Mouse (Mus musculus) forebrain, embryonic 14.5 days (tissue): Measurements from ENCODE around the gene Pde2a. TPM values are rescaled to one million over a fixed set of nuclear protein-coding genes. Genes with fewer than 3 reads are reported as not detected.

Experiments
- ATAC-seq: fragments of 200-750 bp; cut with Nextera tagmentation; 2 replicates; pipeline ENCODE4 v1.8.0; 2017; ENCODE audit warnings: mild to moderate bottlenecking, moderate library complexity
- DNase-seq: peaks from one replicate; pipeline ENCODE4 v3.0.0-alpha.2; 2015; ENCODE audit warnings: low spot score
- H3K27ac ChIP-seq: fragments of 300-500 bp; sonication (generic); 2 replicates; pipeline ENCODE4 v1.5.1; 2014; ENCODE audit warnings: low read depth, mild to moderate bottlenecking, control low read depth, low read length, moderate library complexity
- H3K27me3 ChIP-seq: fragments of 300-500 bp; sonication (generic); replicated peaks from 2 replicates; pipeline ENCODE4 v1.6.1; 2014; ENCODE audit warnings: low read length, control low read depth, mixed read lengths; ENCODE audit not compliant: control insufficient read depth, insufficient read depth
- H3K36me3 ChIP-seq: fragments of 300-500 bp; sonication (generic); 2 replicates; pipeline ENCODE4 v1.6.1; 2014; ENCODE audit warnings: low read length, control low read depth; ENCODE audit not compliant: control insufficient read depth, insufficient read depth
- H3K4me1 ChIP-seq: fragments of 300-500 bp; sonication (generic); 2 replicates; pipeline ENCODE4 v1.6.1; 2014; ENCODE audit warnings: antibody characterized with exemption, low read length, control low read depth; ENCODE audit not compliant: control insufficient read depth, insufficient read depth
- H3K4me2 ChIP-seq: fragments of 300-500 bp; sonication (generic); 2 replicates; pipeline ENCODE4 v1.6.1; 2014; ENCODE audit warnings: mild to moderate bottlenecking, control low read depth, low read length
- H3K4me3 ChIP-seq: fragments of 300-500 bp; sonication (generic); 2 replicates; pipeline ENCODE4 v1.5.1; 2014; ENCODE audit warnings: low read depth, low read length, control low read depth
- H3K9ac ChIP-seq: fragments of 300-500 bp; sonication (generic); 2 replicates; pipeline ENCODE4 v1.6.1; 2014; ENCODE audit warnings: mild to moderate bottlenecking, low read length, control low read depth, moderate library complexity
- H3K9me3 ChIP-seq: fragments of 300-500 bp; sonication (generic); replicated peaks from 2 replicates; pipeline ENCODE4 v1.6.1; 2016; ENCODE audit warnings: low read length, control low read depth, mixed read lengths; ENCODE audit not compliant: control insufficient read depth
- WGBS: fragments of 180-500 bp; shearing (Covaris S2); extraction: QIAGEN DNeasy Blood & Tissue Kit; methylation state at CpG from one replicate; pipeline ENCODE4 v1.1.7; 2014; 5-methylcytosine and 5-hydroxymethylcytosine counted together
- polyA plus RNA-seq: library from polyadenylated mRNA; unstranded; fragments of >200 nt; fragmentation: Nextera tagmentation; extraction: Ambion mirVana; gene quantifications from 2 replicates; pipeline ENCODE4 v1.2.1, GENCODE M21; 2014

Pde2a gene
- polyA plus RNA-seq, 1 experiment from 2014 or later: 27.0 TPM

DNA sequence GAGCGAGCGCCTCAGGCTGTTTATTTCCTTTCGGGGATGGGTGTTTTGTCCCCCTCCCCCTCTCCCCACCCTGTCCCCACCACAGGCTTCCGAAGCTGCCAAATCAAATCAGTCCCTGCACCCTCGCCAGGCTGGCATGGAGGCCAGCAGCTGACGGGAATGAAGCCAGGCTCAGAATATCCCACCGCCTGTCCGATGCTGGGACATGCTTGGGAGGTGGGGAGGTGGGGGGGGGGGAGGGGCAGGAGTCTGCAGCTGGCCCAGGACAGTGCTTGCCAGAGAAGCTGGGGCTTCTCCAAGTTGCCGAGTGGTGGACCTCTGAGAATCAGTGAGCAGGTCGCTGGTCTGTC lies 39.1 kb downstream of the Pde2a start:
- ATAC-seq: peak; percentile 78
- Histone ChIP-seq H3K27me3 (no peaks in the 10 kb centered on the region), H3K27ac (0 out of 2 replicates have a peak overlapping the region, but pooled peaks have one; percentile 27), H3K4me1 (peaks cover 10% of the 10 kb centered on the region), H3K4me2 (no peak overlapping the region), H3K9me3 (no peaks in the 10 kb centered on the region), H3K4me3 (no peak overlapping the region), H3K9ac (no peak overlapping the region), H3K36me3 (no peaks in the 10 kb centered on the region)
- WGBS: 22% methylated on average over 10 of the region's 10 CpGs
- peak; percentile 78 for DNase-seq

DNA sequence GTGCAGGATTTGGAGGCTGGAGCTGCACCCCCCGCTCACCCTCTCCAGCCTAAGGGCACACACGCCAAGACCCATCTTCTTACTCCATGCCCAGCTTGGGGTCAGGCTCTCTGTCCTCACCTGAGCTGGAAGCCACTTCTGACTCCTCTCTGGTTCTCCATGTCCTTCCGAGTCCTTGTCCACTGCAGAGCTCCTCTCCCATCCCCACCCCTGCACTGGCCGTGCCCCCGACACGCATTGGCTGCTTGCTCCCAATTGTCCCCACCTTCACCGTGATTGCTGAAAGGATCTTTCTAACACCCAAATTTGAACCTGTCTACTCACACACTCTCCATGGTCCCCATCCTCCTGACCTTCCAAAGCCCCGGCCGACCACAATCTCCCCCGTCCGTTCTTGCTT lies 40.1 kb downstream of the Pde2a start:
- Histone ChIP-seq H3K36me3 (no peaks in the 10 kb centered on the region), H3K27ac (no peak overlapping the region), H3K4me2 (no peak overlapping the region), H3K9ac (no peak overlapping the region), H3K27me3 (no peaks in the 10 kb centered on the region), H3K9me3 (no peaks in the 10 kb centered on the region), H3K4me3 (no peak overlapping the region), H3K4me1 (peaks cover 10% of the 10 kb centered on the region)
- DNase-seq (no peak), ATAC-seq (no peak)
- 87% methylated on average over 11 of the region's 11 CpGs for WGBS

DNA sequence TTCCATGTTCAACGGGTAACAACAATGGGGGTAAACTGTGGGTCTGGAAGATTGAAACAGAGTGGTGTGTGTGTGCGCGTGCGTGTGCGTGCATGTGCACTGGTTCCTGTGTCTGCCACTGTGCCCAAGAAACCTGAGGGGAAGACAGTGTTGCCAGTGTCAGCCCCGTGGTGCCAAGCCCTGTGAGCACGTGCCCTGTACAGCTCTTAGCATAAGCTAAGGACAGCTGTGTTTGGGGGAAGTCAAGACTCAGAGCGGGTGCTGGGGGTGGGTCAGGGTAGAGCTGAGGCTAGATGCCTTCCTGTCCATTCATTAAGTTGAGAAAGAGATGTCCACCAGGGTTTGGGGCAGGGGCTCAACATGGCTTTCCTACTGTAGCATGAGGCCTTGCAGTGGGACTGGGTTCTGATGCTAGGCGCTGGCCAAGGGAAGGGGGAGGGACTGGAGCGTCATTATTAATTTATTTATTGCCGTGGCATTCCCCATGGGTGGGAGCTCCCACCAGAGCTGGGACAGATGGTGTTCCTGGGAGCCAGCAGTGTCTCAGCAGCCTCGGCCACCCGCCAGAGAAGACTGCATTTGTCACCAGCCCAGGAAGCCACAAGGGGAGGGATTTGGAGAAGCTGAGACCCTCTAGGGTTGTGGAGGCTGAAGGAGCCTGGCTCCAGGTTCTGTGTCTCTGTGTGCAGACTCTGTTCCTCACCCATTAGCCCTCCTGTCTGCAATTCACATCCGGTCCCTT lies 41.0 kb downstream of the Pde2a start:
- H3K27me3 ChIP-seq: no peaks in the 10 kb centered on the region
- H3K27ac ChIP-seq: peak overlapping the region; percentile 60
- DNase-seq (peak; percentile 76), ATAC-seq (peak; percentile 38)
- H3K9me3 ChIP-seq: no peaks in the 10 kb centered on the region
- no peak overlapping the region for H3K9ac ChIP-seq
- no peaks in the 10 kb centered on the region for H3K36me3 ChIP-seq
- peaks cover 14% of the 10 kb centered on the region for H3K4me1 ChIP-seq
- 76% methylated on average over 14 of the region's 14 CpGs for WGBS
- H3K4me3 ChIP-seq: no peak overlapping the region
- H3K4me2 ChIP-seq: no peak overlapping the region

DNA sequence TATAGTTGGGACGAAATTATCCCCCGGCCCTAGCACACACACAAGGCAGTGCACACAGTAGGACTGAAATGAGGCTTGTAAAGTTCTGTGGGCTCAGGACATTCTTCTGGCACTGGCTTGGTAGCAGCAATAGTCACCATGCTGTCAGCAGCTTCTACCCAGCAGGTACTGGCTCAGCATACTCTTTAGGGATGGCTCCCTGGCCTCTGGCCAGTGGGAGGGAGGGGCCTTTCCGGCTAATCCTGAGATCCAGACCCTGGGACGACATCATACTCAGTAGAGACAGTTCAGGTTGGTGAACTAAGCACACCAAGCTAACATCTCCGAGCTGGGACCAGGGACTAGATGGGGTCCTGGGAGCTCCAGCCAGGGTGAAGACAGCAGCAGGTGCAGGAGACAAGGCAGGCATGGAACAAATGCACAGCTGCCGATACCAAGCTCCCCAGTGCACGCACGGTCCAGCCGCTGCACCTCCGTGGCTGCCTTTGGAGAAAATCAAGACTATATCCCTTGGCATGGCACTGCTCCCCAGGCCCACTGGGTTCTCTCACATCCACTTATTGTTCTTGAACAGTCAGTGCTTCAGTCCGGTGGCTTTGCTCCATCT lies 42.3 kb downstream of the Pde2a start:
- peaks cover 14% of the 10 kb centered on the region for H3K4me1 ChIP-seq
- H3K4me2 ChIP-seq: no peak overlapping the region
- ATAC-seq: no peak
- H3K27me3 ChIP-seq: no peaks in the 10 kb centered on the region
- WGBS: 66% methylated on average over 11 of the region's 11 CpGs
- H3K9ac ChIP-seq: no peak overlapping the region
- no peaks in the 10 kb centered on the region for H3K36me3 ChIP-seq
- no peak overlapping the region; the same call in 1 of the 2 replicates for H3K27ac ChIP-seq
- no peaks in the 10 kb centered on the region for H3K9me3 ChIP-seq
- no peak for DNase-seq
- no peak overlapping the region for H3K4me3 ChIP-seq

DNA sequence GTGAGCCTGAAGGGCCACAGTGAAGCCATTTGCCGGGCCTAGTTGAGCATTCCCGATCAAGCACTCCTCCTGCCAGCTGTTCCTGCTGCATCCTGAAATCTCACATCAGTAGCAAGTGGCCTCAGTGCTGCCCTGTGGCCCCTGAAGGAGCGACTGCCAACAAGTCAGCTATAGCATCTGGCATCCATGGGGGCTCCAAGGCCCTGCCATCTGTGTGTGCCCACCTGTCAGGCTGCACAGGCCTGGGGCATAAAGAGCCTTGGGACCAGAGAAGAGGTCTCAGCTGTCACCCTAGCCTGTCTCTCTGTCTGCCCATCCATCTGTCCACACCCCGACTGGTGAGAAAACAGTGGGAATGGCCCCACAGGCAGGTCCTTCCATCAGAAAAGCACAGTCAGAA lies 43.4 kb downstream of the Pde2a start:
- Histone ChIP-seq H3K36me3 (no peaks in the 10 kb centered on the region), H3K9me3 (no peaks in the 10 kb centered on the region), H3K27ac (no peak overlapping the region), H3K4me2 (no peak overlapping the region), H3K4me1 (peaks cover 17% of the 10 kb centered on the region), H3K4me3 (no peak overlapping the region), H3K9ac (no peak overlapping the region), H3K27me3 (no peaks in the 10 kb centered on the region)
- ATAC-seq (no peak), DNase-seq (no peak)
- WGBS: 68% methylated on average over 4 of the region's 4 CpGs

DNA sequence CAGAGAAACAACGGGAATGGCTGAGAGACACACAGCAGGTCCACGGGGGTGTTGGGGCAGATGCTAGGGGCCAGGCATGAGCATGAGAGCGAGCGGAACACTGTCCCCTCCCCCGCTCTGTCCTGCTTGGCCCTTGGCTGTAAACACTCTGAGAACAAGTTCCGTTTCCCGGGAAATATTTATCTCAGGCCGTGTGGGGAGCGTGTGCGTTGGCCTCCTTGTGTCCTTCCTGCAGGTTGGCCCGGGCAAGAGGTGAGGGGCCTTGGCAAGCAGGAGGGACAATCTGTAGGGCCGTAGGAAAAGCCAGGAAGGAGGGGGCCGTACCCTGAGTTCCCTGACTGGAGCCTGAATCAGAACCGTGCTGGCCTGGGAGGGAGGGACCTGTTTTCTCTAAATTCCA lies 43.9 kb downstream of the Pde2a start:
- DNase-seq (no peak), ATAC-seq (no peak)
- no peaks in the 10 kb centered on the region for H3K9me3 ChIP-seq
- H3K27ac ChIP-seq: no peak overlapping the region
- peaks cover 14% of the 10 kb centered on the region for H3K4me1 ChIP-seq
- no peak overlapping the region for H3K4me2 ChIP-seq
- 71% methylated on average over 14 of the region's 14 CpGs for WGBS
- H3K36me3 ChIP-seq: no peaks in the 10 kb centered on the region
- no peak overlapping the region for H3K9ac ChIP-seq
- no peak overlapping the region for H3K4me3 ChIP-seq
- H3K27me3 ChIP-seq: no peaks in the 10 kb centered on the region

DNA sequence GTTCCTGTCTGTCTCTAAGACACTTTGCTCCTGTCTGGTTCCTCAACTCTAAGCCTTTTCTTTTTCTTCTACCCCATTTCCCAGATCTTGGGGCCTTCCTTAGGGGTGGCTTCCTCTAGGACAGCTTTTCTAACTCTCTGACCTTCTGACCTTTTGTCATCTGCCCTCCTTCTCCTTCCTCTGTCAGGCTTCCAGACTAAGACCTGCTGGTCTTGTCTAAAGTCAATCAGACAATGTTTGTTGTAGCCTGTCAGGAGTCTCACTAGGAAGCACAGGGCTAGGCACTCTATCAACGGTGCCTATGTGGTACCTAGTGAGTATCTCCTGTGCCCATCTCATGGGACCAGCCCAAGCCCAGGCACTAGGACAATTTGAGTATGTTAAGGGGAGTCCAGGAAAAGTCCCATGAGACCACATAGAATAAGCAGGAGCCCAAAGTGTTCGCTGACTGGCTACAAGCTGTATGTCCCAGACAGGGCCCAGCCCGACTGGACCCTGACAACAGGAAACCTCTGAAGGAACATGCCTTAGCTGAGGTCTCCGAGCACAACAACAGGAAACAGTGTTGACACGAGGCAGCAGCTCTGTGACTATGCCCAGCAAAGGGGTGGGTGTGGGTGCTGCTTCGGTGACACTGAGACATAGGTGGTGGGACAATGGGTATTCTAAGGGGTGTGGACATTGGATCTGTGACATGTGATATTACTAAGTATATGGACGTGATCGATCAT lies 44.5 kb downstream of the Pde2a start:
- H3K4me1 ChIP-seq: peaks cover 11% of the 10 kb centered on the region
- no peaks in the 10 kb centered on the region for H3K36me3 ChIP-seq
- no peak overlapping the region for H3K4me3 ChIP-seq
- no peaks in the 10 kb centered on the region for H3K9me3 ChIP-seq
- H3K4me2 ChIP-seq: no peak overlapping the region
- no peak for ATAC-seq
- H3K27me3 ChIP-seq: no peaks in the 10 kb centered on the region
- 90% methylated on average over 8 of the region's 8 CpGs for WGBS
- no peak overlapping the region for H3K9ac ChIP-seq
- no peak for DNase-seq
- no peak overlapping the region for H3K27ac ChIP-seq

DNA sequence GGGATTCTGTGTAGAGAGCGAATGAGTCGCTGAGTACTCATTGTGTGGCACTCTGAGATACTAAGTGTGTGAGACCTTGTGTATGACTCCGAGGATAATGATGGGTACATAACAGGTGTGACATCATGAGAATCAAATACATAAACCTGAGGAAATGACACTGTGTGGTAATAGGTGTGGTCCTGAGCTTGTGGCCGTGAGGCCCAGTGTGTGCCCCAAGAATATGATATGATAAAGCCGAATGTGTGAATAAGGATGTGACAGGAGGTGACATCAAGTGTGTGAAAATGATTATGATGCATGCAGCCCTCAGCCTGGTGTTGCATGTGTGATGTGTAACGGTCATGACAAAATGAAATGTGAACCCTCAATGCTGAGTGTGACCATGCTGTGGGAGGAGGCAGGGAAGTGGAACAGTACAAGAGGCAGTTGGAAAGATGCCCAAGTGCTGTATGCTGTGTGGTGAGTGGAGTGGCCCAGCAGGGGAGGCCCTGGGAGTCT lies 45.1 kb downstream of the Pde2a start:
- no peak overlapping the region for H3K9ac ChIP-seq
- 82% methylated on average over 6 of the region's 6 CpGs for WGBS
- peak; percentile 47 for DNase-seq

DNA sequence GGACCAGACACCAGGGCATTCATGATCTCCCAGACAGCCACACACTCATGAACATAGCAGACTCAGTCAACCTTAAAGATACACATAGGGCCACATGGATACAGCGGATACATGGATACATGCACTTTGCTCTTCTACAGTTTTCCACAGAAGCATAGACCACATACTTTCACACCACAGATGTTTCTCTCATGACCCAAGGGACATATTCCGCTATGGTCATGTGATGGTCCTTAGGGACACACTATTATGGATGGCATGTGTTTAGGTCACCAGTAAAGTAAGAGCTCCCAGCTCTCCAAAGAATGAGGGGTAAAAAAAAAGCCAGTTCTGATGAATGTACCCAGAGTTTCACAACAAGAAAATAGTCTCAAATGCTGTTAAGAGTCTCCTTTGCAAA lies 49.9 kb downstream of the Pde2a start:
- peaks cover 8% of the 10 kb centered on the region; the same call in 1 of the 2 replicates for H3K4me1 ChIP-seq
- ATAC-seq: no peak
- no peaks in the 10 kb centered on the region for H3K27me3 ChIP-seq
- H3K4me3 ChIP-seq: no peak overlapping the region
- H3K4me2 ChIP-seq: no peak overlapping the region
- no peaks in the 10 kb centered on the region for H3K36me3 ChIP-seq
- WGBS: 94% methylated on average over 2 of the region's 2 CpGs
- no peak overlapping the region for H3K27ac ChIP-seq
- no peak for DNase-seq
- no peaks in the 10 kb centered on the region for H3K9me3 ChIP-seq
- no peak overlapping the region for H3K9ac ChIP-seq

More for the DNA sequence above, 45.1 kb downstream of the Pde2a start:
- Histone ChIP-seq H3K9me3 (no peaks in the 10 kb centered on the region), H3K4me3 (no peak overlapping the region), H3K27ac (no peak overlapping the region), H3K36me3 (no peaks in the 10 kb centered on the region), H3K4me2 (no peak overlapping the region), H3K27me3 (no peaks in the 10 kb centered on the region), H3K4me1 (peaks cover 11% of the 10 kb centered on the region)
- no peak for ATAC-seq
